Mouse (Mus musculus) duodenum, adult 2 months (tissue): ENCODE results near the gene Ffar2. TPM values are rescaled to one million over a fixed set of nuclear protein-coding genes. Genes with fewer than 3 reads are reported as not detected.

Experiments
- polyA plus RNA-seq: library from polyadenylated mRNA; depleted of rRNA; stranded (reverse); fragments of >200 nt; gene quantifications from 2 replicates; pipeline ENCODE4 v1.2.3, GENCODE M21; 2012; ENCODE audit warnings: low replicate concordance; rRNA removed

Gene Ffar2
- 13.3 and 15.3 TPM in 2 replicates for polyA plus RNA-seq

DNA sequence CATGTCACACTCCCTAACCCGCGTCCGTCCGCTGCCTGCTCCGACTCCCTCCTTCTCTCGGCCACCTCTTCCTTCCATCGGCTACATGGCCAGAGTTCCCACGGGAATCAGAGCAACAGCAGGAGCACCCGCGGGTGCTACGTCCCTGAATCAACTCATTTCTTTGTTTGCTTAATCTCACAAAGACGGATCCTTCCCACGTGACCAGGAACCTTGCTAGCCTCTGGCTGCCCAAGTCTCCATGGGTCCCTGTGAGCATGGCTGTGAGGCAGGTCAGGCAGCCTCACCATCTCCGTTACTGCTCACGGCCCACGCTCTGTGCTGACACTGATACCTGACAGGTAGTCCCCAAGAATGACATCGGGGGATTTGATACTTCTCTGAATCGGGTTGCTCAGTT lies at the start of gene Ffar2:
Gene Ffar2, minus strand, starts transcription at position 101 of the 400 bp plus-strand sequence.

DNA sequence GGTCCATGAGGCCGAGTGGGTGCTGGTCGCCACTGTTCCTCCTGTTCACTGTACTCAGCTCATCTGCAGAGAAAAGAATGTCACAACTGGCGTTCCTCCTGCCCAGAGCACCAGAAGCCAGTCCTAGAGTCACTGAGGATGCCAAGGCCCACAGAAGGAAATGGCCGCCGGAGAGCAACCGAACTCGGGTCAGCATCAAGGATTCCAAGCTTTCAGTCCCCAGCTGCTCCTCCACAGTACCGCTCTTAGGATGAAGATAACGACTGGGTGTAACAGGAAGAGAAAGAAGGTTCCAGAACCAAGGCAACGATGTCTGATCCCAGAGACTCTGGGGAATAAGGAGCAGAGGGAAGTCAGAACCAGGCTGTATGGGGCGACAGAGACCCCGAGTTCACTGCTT lies 37.9 kb upstream of the Ffar2 start, which contains the start of gene Ffar1:
Gene Ffar1, minus strand, starts transcription at position 101 of the 400 bp plus-strand sequence.

DNA sequence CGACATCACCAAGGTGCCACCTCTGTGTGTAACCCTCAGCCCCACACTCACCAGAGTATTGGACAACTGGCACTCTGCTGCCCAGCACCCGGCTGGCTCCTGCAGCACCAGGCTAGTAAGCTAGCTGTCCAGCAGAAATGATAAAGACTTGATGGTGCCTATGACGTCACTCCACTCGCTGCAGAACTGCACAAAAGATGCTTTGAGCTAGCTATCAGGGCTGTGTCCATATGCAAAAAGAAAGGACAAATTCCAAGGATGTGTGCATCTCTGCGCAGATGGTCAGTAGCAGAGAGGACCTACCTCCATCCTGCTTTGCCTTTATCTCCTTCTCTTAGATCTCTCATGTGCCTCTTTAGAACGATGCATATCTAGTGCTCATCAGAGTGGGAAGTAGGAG lies 32.5 kb upstream of the Ffar2 start, which contains the start of gene Ffar3:
Gene Ffar3, minus strand, starts transcription at position 101 of the 400 bp plus-strand sequence.

DNA sequence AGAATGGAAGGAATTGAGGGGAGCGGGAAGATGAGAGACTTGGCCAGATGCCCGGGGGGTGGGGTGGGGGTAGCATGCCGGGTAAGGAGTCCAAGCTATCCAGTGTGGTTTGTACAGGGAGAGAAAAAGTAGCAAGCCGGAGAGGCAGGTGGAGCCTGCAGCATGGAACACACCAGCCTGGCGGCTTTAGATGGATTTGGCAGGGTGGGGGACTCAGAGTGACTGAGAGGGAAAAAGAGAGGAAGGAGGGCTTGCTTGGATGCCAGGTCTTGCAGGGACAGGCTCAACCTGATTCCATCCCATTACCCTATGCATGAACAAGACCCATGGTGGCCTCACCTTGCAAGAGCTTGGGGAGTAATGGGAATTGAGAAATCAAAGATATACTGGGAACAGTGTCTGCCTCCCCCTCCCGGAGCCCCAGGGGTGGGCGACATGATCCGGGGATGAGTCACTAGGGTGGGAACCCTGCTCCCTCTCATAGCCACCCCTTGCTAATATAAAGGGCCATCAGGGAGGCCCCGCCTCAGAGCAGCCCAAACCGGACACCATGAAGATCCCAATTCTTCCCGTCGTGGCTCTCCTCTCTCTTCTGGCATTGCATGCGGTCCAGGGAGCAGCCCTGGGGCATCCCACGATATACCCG lies 36.1 kb downstream of the Ffar2 start, which contains the start of gene Krtdap:
Gene Krtdap, plus strand, starts transcription at position 520 of the 646 bp plus-strand sequence.

Other genes starting within 250 kb of the Ffar2 start
- 31.9 and 38.5 TPM in 2 replicates for gene Kmt2b, start 235.0 kb downstream of the Ffar2 start, polyA plus RNA-seq
- gene Zbtb32, start 224.9 kb downstream of the Ffar2 start, polyA plus RNA-seq = 2.3 and 3.2 TPM in 2 replicates
- 1.1 and 3.8 TPM in 2 replicates for gene Upk1a, start 210.9 kb downstream of the Ffar2 start, polyA plus RNA-seq
- gene Cox6b1, start 197.6 kb downstream of the Ffar2 start, polyA plus RNA-seq = 382 and 584 TPM in 2 replicates
- not detected in 2 replicates for gene Etv2, start 187.9 kb downstream of the Ffar2 start, polyA plus RNA-seq
- gene Rbm42, start 173.5 kb downstream of the Ffar2 start, polyA plus RNA-seq = 73.7 and 104 TPM in 2 replicates
- gene Haus5, start 158.8 kb downstream of the Ffar2 start, polyA plus RNA-seq = 4.7 and 7.0 TPM in 2 replicates
- not detected in 2 replicates for gene Pmis2, start 152.2 kb downstream of the Ffar2 start, polyA plus RNA-seq
- gene 2200002J24Rik, start 124.8 kb downstream of the Ffar2 start, polyA plus RNA-seq = 10.2 and 19.1 TPM in 2 replicates
- 0.88 and 2.5 TPM in 2 replicates for gene Atp4a, start 111.6 kb downstream of the Ffar2 start, polyA plus RNA-seq
- gene Tmem147, start 94.2 kb downstream of the Ffar2 start, polyA plus RNA-seq = 237 and 269 TPM in 2 replicates
- not detected in 2 replicates for gene Gapdhs, start 80.1 kb downstream of the Ffar2 start, polyA plus RNA-seq
- gene Sbsn, start 72.3 kb downstream of the Ffar2 start, polyA plus RNA-seq = 0.18 and 0.44 TPM in 2 replicates
- 1.8 and 2.2 TPM in 2 replicates for gene Dmkn, start 60.0 kb downstream of the Ffar2 start, polyA plus RNA-seq
- gene Krtdap, start 35.9 kb downstream of the Ffar2 start, polyA plus RNA-seq = not detected in 2 replicates
- gene Ffar3, start 32.4 kb upstream of the Ffar2 start, polyA plus RNA-seq = 1.8 and 1.9 TPM in 2 replicates
- gene Ffar1, start 37.8 kb upstream of the Ffar2 start, polyA plus RNA-seq = 0.26 and 0.87 TPM in 2 replicates
- gene Cd22, start 56.6 kb upstream of the Ffar2 start, polyA plus RNA-seq = 0.71 and 3.5 TPM in 2 replicates
- gene Mag, start 91.1 kb upstream of the Ffar2 start, polyA plus RNA-seq = 0.37 and 0.68 TPM in 2 replicates
- gene Hamp2, start 100.9 kb upstream of the Ffar2 start, polyA plus RNA-seq = 0.68 and 13.0 TPM in 2 replicates
- 2.0 and 2.1 TPM in 2 replicates for gene Hamp, start 120.3 kb upstream of the Ffar2 start, polyA plus RNA-seq
- gene Usf2, start 133.0 kb upstream of the Ffar2 start, polyA plus RNA-seq = 107 and 186 TPM in 2 replicates
- 331 and 790 TPM in 2 replicates for gene Lsr, start 149.7 kb upstream of the Ffar2 start, polyA plus RNA-seq
- gene Fam187b, start 150.0 kb upstream of the Ffar2 start, polyA plus RNA-seq = 6.0 and 7.2 TPM in 2 replicates
- 32.5 and 36.7 TPM in 2 replicates for gene Fxyd5, start 218.7 kb upstream of the Ffar2 start, polyA plus RNA-seq
- 5.4 and 7.1 TPM in 2 replicates for gene Fxyd7, start 227.7 kb upstream of the Ffar2 start, polyA plus RNA-seq
- gene Fxyd1, start 233.4 kb upstream of the Ffar2 start, polyA plus RNA-seq = 72.1 and 108 TPM in 2 replicates
- 3.1 and 4.7 TPM in 2 replicates for gene Lgi4, start 235.6 kb upstream of the Ffar2 start, polyA plus RNA-seq